Mouse (Mus musculus) kidney, postnatal 25 days (tissue): Measurements from ENCODE around the gene Sec22b.

Source experiments
- DNase-seq, 2 experiments: peaks; one replicate each; pipeline ENCODE4 v3.0.0; 2021; ENCODE audit warnings: mixed read lengths in 2 of 2

Sec22b gene

GRCm38 (mm10) chr3:97941440-97942259 lies 40.7 kb downstream of the Sec22b start:
- DNase-seq: no peak

GRCm38 (mm10) chr3:97942260-97942950 lies 41.4 kb downstream of the Sec22b start:
- DNase-seq: peak; percentile 32 to 55

DNA sequence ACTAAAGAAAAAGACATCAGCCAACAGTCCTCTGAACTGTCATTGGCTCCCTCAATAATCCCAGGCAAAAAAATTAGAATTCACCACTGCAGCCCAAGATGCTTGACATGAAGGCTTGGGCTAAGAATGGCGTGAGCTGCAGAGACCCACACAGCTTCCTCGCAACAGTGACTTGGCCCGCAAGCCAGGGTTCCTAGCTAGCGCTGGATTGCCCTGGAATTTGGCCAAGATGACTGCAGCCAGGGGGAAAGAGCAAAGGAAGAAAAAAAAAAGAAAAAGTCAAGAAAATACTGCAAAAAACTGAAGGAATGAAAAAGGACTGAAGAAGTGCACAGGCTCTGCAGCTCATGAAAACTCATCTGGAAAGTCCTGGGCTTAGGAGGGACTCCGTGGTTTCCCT lies 43.5 kb downstream of the Sec22b start:
- peak; percentile 70 to 72 for DNase-seq

DNA sequence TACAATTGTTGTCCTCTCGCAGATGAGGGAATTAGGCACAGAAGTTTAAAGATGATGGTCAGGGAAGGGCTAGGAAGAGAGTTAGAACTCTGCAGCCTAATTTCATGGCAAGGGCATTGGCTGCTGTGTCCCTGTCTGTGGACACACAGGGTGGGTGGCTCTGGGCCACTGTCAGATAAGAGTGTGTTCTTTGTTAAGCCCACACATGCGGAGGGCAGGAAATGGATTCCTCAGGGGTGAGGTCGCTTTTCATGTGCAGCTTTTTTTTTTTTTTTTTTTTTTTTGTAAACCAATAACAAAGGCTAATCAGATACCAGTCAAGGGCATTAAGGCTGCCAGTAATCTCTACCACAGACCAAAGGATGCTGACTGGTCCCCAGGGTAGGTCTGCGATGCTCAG lies 45.4 kb downstream of the Sec22b start:
- DNase-seq: no peak

DNA sequence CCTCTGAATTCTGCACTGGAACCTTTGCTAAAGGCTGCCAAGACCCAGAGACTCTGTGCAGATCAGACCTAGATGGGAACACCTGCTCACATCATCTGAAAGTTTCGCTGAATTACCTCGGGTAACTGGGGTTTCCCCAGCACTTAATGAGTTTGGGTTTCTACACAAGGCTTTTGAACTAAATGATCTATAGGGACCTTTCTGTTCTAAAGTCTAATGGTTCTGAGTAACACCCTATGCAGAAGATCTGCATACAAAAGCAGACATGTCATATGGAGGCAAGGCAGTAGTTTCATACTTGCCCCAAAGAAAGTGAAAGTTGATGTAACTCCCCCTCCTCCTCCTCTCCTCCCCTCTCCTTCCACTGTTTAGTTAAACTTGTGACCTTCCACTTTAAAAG lies 47.5 kb downstream of the Sec22b start:
- DNase-seq: no peak

DNA sequence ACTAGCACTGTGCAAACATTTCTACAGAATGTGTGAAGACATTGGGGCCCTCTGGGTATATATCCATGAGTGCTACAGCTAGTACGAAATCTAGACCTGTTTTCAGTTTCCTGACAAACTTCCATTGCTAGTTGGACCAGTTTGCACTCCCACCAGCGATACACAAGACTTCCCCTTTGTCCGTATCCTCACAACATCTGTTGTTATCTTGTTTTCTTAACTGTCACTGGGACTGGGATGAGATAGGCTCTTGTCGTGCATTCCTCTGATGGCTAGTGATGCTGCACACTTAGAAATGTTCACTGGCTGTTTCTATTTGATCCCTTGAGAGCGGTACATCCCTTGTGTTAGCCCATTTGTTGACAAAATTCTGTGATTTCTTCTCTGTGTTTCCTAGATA lies 49.0 kb downstream of the Sec22b start:
- no peak for DNase-seq

GRCm38 (mm10) chr3:97951134-97951533 lies 50.1 kb downstream of the Sec22b start:
- DNase-seq: no peak

GRCm38 (mm10) chr3:97953196-97953595 lies 52.2 kb downstream of the Sec22b start:
- no peak for DNase-seq

GRCm38 (mm10) chr3:97956322-97956721 lies 55.3 kb downstream of the Sec22b start:
- DNase-seq: peak in 1 of 2 experiments; percentile 36

DNA sequence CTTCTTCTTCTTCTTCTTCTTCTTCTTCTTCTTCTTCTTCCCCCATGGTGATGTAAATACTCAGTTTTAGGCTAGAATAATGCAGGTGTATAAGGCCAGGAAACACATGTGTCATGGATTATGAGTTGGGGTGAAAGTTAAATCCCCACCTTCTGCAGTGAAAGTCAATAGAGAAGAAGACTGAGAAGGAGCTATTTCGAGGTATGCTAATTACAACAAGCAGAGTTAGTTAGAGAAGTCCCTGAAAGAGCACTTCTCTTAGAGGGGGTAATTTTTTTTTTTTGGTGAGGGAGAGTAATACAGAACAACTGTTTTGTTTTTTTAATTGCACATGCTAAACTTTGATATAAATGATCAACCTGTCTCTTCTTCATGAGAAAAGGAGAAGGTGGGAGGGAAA lies 55.9 kb downstream of the Sec22b start:
- no peak for DNase-seq

DNA sequence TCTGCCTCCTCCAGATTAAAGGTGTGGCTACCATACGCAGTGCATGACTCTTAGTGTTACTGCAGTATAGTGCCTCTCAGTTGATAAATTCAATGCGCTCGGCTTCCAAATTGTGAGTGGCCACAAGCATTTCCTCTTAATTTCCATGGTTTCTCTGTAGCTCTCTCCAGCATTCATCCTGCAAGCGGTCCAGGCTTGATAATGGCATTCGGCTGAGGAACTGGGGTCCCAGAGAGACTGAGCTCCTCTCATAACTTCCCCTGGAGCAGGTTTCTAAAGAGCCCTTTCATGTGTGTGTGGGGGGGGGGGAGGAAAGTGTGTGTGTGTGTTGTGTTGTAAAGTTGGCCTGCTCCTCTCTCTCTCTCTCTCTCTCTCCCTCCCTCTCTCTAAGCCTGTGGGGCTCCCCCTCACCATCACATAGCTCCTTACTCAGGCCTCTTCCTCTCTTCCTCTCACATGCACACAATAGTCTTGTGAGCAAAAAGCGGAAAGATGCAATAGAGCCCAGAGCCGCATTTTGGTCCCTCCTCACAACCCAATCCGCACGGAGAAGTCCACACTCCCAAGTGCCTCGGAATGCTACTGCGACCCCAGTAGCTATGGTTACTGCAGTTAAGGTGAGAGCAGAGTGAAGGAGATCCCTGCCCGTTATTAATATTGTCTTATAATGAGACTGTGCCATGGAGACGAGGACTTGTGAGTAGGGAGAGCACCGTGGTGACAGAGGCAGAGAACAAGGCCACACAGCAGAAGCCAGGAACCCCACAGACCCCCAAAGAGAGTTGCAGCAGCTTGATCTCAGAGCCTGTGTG lies 60.0 kb downstream of the Sec22b start:
- DNase-seq: no peak

DNA sequence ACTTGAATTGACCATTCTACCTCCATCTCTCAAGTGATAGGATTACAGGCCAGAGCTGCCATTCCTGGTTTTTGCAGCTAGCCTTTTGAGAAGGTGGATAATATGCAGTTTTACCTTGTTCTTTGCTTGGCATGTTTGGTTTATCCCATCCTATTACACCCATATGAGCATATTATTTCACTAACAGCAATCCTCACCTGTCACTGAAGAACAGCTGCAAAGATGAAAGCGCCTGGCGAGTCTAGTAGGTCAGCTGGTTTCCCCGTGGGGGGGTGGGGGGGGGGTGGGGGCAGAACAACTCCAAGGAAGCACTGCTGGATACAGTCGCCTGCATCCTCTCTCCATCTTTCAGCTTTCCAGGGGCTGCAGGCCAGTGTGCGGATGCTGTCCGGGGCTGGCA lies 61.0 kb downstream of the Sec22b start:
- no peak for DNase-seq

DNA sequence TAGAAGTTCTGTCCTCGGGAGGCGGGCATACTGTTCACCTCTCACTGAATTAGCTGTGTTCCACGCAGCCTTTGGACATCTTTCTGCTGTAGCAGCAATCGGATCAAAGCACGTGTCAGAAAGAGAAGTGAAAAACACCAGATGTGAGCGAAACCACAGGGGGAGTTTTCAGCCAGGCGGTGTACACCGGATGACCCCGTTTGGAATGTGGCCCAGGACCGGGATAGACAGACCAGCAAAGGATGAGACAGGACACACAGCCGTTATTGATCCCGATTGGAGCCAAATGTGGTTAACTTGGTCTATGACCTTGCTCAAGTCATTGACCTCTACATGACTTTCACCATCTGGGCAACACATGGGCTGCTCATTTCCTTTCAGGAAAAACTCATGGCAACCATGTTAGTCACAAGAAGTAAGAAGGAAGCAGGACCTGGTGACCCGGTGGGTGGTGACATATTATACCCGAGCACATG lies 63.9 kb downstream of the Sec22b start:
- DNase-seq: peak in 1 of 2 experiments; percentile 25

DNA sequence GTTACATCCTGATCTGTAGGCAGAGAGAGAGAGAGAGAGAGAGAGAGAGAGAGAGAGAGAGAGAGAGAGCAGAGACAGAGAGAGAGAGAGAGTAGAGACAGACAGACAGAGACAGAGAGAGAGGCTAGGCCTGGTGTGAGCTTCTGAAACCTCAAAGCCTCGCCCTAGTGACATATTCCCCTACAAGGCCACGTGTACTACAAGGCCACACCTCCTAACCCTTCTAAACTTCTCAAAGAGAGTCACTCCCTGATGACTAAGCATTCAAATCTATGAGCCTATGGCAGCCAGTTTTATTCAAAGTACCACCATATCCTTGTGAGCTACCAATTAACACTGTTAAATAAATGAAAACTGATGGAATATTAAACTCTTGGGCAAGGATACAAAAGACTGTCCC lies 66.6 kb downstream of the Sec22b start:
- no peak for DNase-seq

DNA sequence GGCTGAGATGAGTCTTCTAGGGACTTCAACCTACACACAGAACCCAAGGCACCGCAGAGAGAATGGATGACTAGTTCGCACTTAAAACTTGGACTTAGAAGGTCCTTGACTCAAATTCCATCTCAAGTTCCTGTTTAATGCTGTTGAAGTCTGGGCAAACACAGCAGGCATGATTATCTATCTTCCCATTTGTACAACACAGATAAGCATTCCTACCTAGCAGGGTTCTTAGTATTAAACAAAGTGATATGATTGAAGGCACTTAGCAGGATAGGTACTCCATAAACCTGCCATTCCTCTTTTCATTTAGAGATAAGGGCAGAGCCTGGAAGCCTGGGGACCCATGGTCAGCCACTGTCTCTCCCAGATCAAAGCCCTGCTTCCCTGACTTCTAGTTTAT lies 67.2 kb downstream of the Sec22b start:
- DNase-seq: no peak

DNA sequence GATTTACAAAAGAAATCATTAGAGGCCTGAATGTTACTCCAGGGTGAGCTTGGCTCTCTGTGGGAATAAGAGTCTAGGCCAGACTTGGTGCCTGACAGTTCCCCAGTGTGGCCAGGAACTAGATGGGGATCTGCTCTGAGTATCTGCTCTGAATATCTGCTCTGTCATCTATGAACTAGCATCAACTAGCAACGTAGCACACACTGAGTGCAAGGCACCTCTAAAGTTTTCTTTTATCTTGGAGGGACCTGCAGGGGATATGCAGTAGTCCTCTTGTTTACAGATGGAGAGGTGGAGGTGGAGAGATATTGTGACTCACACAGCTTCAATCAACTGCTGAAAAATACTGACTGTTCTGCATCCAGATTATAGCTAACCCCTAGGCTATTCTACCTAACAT lies 68.0 kb downstream of the Sec22b start:
- no peak for DNase-seq

GRCm38 (mm10) chr3:97971117-97971516 lies 70.1 kb downstream of the Sec22b start:
- DNase-seq: no peak

GRCm38 (mm10) chr3:97972200-97972599 lies 71.2 kb downstream of the Sec22b start:
- no peak for DNase-seq

- DNase-seq: no peak
Measured at GRCm38 (mm10) chr3:97972707-97973106, 71.7 kb downstream of the Sec22b start.
